Comparison of ENCODE assay signal across 24 mouse cellular contexts in the genomic region with DNA sequence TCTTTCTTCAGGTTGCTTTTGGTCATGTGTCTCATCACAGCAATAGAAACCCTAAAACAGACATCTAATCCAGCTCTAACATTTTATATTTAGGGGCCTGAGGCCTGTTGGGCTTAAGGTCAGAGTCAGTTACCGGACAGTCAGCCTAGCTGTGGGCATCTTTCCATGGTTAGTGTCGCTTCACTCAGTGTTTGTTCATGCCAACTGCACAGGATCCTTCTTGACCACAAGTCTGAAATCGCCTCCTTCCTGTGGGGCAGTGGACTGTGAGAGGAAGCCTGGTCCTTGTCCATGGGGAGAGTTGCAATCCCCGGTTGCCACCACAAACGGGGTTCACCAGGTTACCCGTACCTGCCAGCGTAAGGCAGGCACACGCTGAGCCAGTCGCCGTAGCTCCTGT.
"Had no signal": no experiment of that assay in that cellular context is flagged by ENCODE, and none has a peak within 500 bp of the region (broad histone marks: within the 10 kb centered on the region; RNA-seq: fewer than 3 reads in every experiment).

No protein-coding gene starts in this region.

- H3K4me3 ChIP-seq: heart, embryonic 10.5 days; heart, embryonic 12.5 days; hindbrain, embryonic 10.5 days; hindbrain, embryonic 12.5 days; intestine, embryonic 15.5 days; layer of hippocampus, adult 2 months; left cerebral cortex, adult 2 months; limb, embryonic 10.5 days; limb, embryonic 12.5 days; liver, embryonic 13.5 days; liver, embryonic 15.5 days had no signal

- ATAC-seq: hindbrain, embryonic 16.5 days; inflammation-experienced regulatory T-cells, adult 6 months; intestine, embryonic 15.5 days; intestine, postnatal 0 days had no signal

- DNase-seq: gastrocnemius, postnatal 36 days; heart, postnatal 10 days; heart, postnatal 4 days; kidney, adult 18-20 months; kidney, adult 8-10 months; kidney, postnatal 10 days; kidney, postnatal 25 days; kidney, postnatal 4 days; liver; liver, embryonic 13.5 days had no signal

- H3K27ac ChIP-seq: heart, embryonic 10.5 days; hindbrain, embryonic 10.5 days; hindbrain, embryonic 12.5 days; hindbrain, embryonic 14.5 days; intestine, embryonic 15.5 days; layer of hippocampus, adult 2 months; left cerebral cortex, adult 2 months; limb, embryonic 10.5 days; limb, embryonic 12.5 days; liver, embryonic 13.5 days; liver, embryonic 15.5 days had no signal
